Mouse (Mus musculus): ENCODE measurements at regions not wholly inside any gene's neighbourhood (a gene's known extent, or its start where the extent isn't known, plus 50 kb on each side); places are given as distances from the start of the nearest gene placed in this dataset.

DNA sequence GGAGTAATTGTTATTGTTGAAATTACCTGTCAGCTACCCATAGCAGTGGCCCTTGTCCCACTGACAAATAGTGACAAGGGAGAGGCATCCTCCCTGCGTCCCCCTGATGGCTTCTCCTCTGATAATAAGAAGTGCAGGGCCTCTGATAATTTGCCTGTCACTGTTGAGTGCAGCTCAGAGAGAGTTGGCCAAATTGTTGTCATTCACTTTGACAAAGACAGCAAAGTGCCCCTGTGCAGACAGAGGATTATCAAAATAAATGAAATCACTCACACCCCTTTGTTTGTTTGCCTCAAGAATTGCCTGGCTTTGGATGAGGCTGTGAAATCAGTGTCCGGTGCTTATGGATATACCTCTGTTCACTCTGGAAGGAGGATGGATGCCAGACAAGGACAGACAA lies 266.3 kb downstream of the Meis1 start:
- no peak overlapping the region for H3K4me3 ChIP-seq (ENCODE audit: insufficient read depth in 1 of 2, low read depth in 1 of 2, low read length in 2 of 2, poor library complexity in 1 of 2, severe bottlenecking in 1 of 2)
- TF ChIP-seq CHD2 (IDR thresholded peaks at IDR 0.05; ENCODE audit: low read depth, low read length), result no peak
- TF ChIP-seq MAFK (IDR thresholded peaks at IDR 0.05; ENCODE audit: insufficient read depth, low read depth, low read length), result no peak
- no peak for TF ChIP-seq ZC3H11A (IDR thresholded peaks at IDR 0.05; ENCODE audit: borderline replicate concordance, low read depth, low read length)
- TF ChIP-seq HCFC1 (IDR thresholded peaks at IDR 0.05; ENCODE audit: borderline replicate concordance, insufficient read depth, low read length), result no peak
- no peak for TF ChIP-seq ZNF384 (IDR thresholded peaks at IDR 0.05; ENCODE audit: low read depth, low read length)
- no peaks in the 10 kb centered on the region for H3K36me3 ChIP-seq (ENCODE audit: control insufficient read depth, insufficient read depth, low read length, poor library complexity, severe bottlenecking)
- no peak overlapping the region for H3K9ac ChIP-seq (ENCODE audit: insufficient read depth, low read depth, low read length, poor library complexity, severe bottlenecking)
- DNase-seq (ENCODE audit: low read depth, low spot score), result no peak
- in situ Hi-C loops (cut with MboI; ENCODE audit: low sequenced_read_pairs in 2 of 2, unreplicated experiment in 2 of 2), result no loop called here
- H3K4me1 ChIP-seq (ENCODE audit: control insufficient read depth in 2 of 2, insufficient read depth in 2 of 2, low read length in 2 of 2, poor library complexity in 1 of 2), result no peaks in the 10 kb centered on the region
- H3K9me3 ChIP-seq (ENCODE audit: control insufficient read depth, insufficient read depth, low read depth, low read length), result no peaks in the 10 kb centered on the region
- H3K27ac ChIP-seq (ENCODE audit: insufficient read depth, low read depth, low read length, poor library complexity, severe bottlenecking), result no peak overlapping the region

DNA sequence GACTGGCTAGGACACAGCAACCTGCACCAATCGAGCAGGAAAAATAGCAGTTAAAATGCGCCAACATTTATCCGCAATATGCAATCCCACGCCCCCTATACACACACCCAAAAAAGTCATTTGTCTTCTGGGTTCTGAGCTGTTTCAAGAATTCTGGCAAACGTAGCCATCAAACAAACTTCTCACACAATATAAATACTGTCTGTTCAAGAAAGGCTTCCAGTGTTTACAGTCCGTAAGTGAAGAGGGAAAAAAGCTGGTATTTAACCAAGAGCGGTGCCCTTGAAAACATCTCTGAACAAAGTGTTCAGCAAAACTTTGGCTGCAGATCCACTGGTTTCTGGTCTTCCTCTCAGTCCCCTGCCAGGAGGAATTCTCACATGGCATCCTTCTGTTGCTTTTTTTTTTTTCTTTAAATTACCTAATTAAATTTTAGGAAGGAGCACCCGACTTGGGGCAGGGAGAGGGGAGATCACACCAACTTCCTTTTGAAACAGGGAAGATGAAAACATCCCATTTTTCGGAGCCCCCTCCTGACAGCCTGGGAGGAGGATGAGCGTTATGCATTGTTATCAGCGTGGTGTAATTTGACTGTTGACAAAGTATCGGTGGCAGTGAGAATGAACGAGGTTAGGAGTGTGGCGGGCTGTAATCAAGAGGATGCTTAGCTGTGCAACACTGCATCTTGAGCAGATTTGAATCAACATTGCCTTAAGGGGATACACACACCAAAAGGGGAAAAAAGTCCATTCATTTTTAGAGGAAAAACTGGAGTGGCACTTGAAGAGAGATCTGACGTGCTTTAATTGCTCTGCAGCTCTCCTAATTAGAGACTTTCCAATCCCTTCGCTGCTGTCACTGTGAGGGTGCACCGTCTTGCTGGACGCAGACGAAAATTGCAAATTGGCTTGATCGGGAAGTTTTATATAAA lies 267.6 kb downstream of the Meis1 start:
- H3K36me3 ChIP-seq (ENCODE audit: control insufficient read depth, insufficient read depth, low read length, poor library complexity, severe bottlenecking), result no peaks in the 10 kb centered on the region
- in situ Hi-C loops (cut with MboI; ENCODE audit: low sequenced_read_pairs in 2 of 2, unreplicated experiment in 2 of 2), result no loop called here
- no peak overlapping the region for H3K9ac ChIP-seq (ENCODE audit: insufficient read depth, low read depth, low read length, poor library complexity, severe bottlenecking)
- TF ChIP-seq ZNF384 (IDR thresholded peaks at IDR 0.05; ENCODE audit: low read depth, low read length) (no peak), ZC3H11A (IDR thresholded peaks at IDR 0.05; ENCODE audit: borderline replicate concordance, low read depth, low read length) (no peak), MAFK (IDR thresholded peaks at IDR 0.05; ENCODE audit: insufficient read depth, low read depth, low read length) (no peak), CHD2 (IDR thresholded peaks at IDR 0.05; ENCODE audit: low read depth, low read length) (no peak), HCFC1 (IDR thresholded peaks at IDR 0.05; ENCODE audit: borderline replicate concordance, insufficient read depth, low read length) (no peak)
- no peak overlapping the region for H3K27ac ChIP-seq (ENCODE audit: insufficient read depth, low read depth, low read length, poor library complexity, severe bottlenecking)
- no peaks in the 10 kb centered on the region for H3K9me3 ChIP-seq (ENCODE audit: control insufficient read depth, insufficient read depth, low read depth, low read length)
- H3K4me3 ChIP-seq (ENCODE audit: insufficient read depth in 1 of 2, low read depth in 1 of 2, low read length in 2 of 2, poor library complexity in 1 of 2, severe bottlenecking in 1 of 2), result no peak overlapping the region
- no peak for DNase-seq (ENCODE audit: low read depth, low spot score)
- no peaks in the 10 kb centered on the region for H3K4me1 ChIP-seq (ENCODE audit: control insufficient read depth in 2 of 2, insufficient read depth in 2 of 2, low read length in 2 of 2, poor library complexity in 1 of 2)

DNA sequence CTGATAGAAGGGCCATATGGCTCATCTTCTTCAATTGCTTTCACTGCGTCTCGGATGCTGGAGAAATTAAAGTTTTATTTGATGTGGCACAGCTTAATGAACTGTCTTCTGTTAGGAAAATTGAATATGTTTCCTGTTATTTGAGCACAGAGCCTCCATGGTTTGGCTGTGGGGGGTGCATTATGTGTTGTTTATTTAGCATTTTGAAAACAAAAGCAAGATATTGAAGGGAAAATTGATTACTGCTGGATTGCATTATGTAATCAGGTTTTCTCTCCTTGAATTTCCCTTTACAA lies 268.8 kb downstream of the Meis1 start:
- in situ Hi-C loops (cut with MboI; ENCODE audit: low sequenced_read_pairs in 2 of 2, unreplicated experiment in 2 of 2), result no loop called here
- Histone ChIP-seq H3K9ac (ENCODE audit: insufficient read depth, low read depth, low read length, poor library complexity, severe bottlenecking) (no peak overlapping the region), H3K4me3 (ENCODE audit: insufficient read depth in 1 of 2, low read depth in 1 of 2, low read length in 2 of 2, poor library complexity in 1 of 2, severe bottlenecking in 1 of 2) (no peak overlapping the region), H3K27ac (ENCODE audit: insufficient read depth, low read depth, low read length, poor library complexity, severe bottlenecking) (no peak overlapping the region), H3K36me3 (ENCODE audit: control insufficient read depth, insufficient read depth, low read length, poor library complexity, severe bottlenecking) (no peaks in the 10 kb centered on the region), H3K4me1 (ENCODE audit: control insufficient read depth in 2 of 2, insufficient read depth in 2 of 2, low read length in 2 of 2, poor library complexity in 1 of 2) (no peaks in the 10 kb centered on the region), H3K9me3 (ENCODE audit: control insufficient read depth, insufficient read depth, low read depth, low read length) (no peaks in the 10 kb centered on the region)
- no peak for DNase-seq (ENCODE audit: low read depth, low spot score)
- no peak for TF ChIP-seq CHD2 (IDR thresholded peaks at IDR 0.05; ENCODE audit: low read depth, low read length)
- TF ChIP-seq MAFK (IDR thresholded peaks at IDR 0.05; ENCODE audit: insufficient read depth, low read depth, low read length), result no peak
- no peak for TF ChIP-seq ZC3H11A (IDR thresholded peaks at IDR 0.05; ENCODE audit: borderline replicate concordance, low read depth, low read length)
- TF ChIP-seq HCFC1 (IDR thresholded peaks at IDR 0.05; ENCODE audit: borderline replicate concordance, insufficient read depth, low read length), result no peak
- no peak for TF ChIP-seq ZNF384 (IDR thresholded peaks at IDR 0.05; ENCODE audit: low read depth, low read length)

DNA sequence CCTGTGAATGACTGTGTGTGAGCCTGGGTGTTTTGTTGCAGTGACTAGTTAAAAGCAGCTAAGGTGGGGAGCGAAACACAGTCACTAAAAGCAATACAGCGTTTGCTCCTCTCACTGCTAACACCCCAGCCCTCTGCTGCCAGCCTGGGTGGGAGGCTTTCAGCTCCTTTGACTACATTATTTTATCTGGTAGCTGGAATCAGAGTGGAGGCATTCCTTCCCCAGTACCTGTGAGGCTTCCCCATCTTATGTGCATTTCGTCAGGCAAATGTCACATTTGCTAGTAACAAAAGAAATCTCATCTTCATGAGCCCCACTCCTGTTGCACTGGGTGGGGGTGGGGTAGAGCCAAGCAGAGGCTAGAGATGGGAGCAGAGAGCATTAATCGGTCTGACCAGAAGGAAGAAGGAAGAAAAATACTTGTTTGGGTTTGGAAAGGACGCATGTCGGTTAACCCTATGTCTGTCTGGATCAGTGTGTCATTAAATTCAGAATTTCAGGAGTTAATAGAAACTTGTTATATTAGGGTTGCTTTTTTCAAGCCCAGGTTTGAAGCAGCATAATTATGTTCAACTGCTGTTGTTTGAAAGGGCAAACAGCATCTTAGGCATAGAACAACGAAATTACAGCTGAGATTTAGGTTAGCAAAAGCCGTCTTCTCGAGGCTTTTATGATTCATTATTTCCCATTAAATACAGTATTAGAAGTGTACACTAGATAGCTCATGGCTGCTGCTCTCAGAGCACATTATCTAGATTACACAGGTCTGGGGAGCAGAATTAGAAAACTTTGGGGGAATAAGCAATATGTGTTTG lies 269.3 kb downstream of the Meis1 start:
- in situ Hi-C loops (cut with MboI; ENCODE audit: low sequenced_read_pairs in 2 of 2, unreplicated experiment in 2 of 2), result no loop called here
- Histone ChIP-seq H3K36me3 (ENCODE audit: control insufficient read depth, insufficient read depth, low read length, poor library complexity, severe bottlenecking) (no peaks in the 10 kb centered on the region), H3K4me1 (ENCODE audit: control insufficient read depth in 2 of 2, insufficient read depth in 2 of 2, low read length in 2 of 2, poor library complexity in 1 of 2) (no peaks in the 10 kb centered on the region), H3K27ac (ENCODE audit: insufficient read depth, low read depth, low read length, poor library complexity, severe bottlenecking) (no peak overlapping the region), H3K4me3 (ENCODE audit: insufficient read depth in 1 of 2, low read depth in 1 of 2, low read length in 2 of 2, poor library complexity in 1 of 2, severe bottlenecking in 1 of 2) (no peak overlapping the region), H3K9me3 (ENCODE audit: control insufficient read depth, insufficient read depth, low read depth, low read length) (no peaks in the 10 kb centered on the region), H3K9ac (ENCODE audit: insufficient read depth, low read depth, low read length, poor library complexity, severe bottlenecking) (no peak overlapping the region)
- TF ChIP-seq ZNF384 (IDR thresholded peaks at IDR 0.05; ENCODE audit: low read depth, low read length) (no peak), HCFC1 (IDR thresholded peaks at IDR 0.05; ENCODE audit: borderline replicate concordance, insufficient read depth, low read length) (no peak), ZC3H11A (IDR thresholded peaks at IDR 0.05; ENCODE audit: borderline replicate concordance, low read depth, low read length) (no peak), MAFK (IDR thresholded peaks at IDR 0.05; ENCODE audit: insufficient read depth, low read depth, low read length) (no peak), CHD2 (IDR thresholded peaks at IDR 0.05; ENCODE audit: low read depth, low read length) (no peak)
- no peak for DNase-seq (ENCODE audit: low read depth, low spot score)

Data from ES-E14 (cell line).